Mouse (Mus musculus) MEL (cell line): ENCODE data around the gene Gm47429. TPM values are rescaled to one million over a fixed set of nuclear protein-coding genes. Genes with fewer than 3 reads are reported as not detected.
"Not testable (repeated sequence)": the region's sequence is repeated elsewhere in the genome, so short reads cannot be mapped to it uniquely, and the experiment has no call there.

ENCODE experiments used
- DNase-seq: peaks from one replicate; pipeline ENCODE4 v3.0.0; 2011; ENCODE audit warnings: low read depth, low spot score
- H3K27ac ChIP-seq: 2 replicates; pipeline ENCODE4 v1.5.1; 2012; ENCODE audit warnings: low read depth, mild to moderate bottlenecking, control low read depth, low read length, moderate library complexity; ENCODE audit not compliant: control insufficient read depth
- H3K27me3 ChIP-seq, 2 experiments: fragments of 150-350 bp in 1 of 2; sonication (generic) in 1 of 2; 2 replicates each; pipeline ENCODE4 v1.6.1; 2012; ENCODE audit warnings: low read length in 2 of 2, mild to moderate bottlenecking in 2 of 2, improper control_type of control experiment in 1 of 2, moderate library complexity in 1 of 2; ENCODE audit not compliant: insufficient read depth in 2 of 2, control insufficient read depth in 1 of 2
- H3K36me3 ChIP-seq, 2 experiments: 2 replicates each; pipeline ENCODE4 v1.6.1; 2012 to 2014; ENCODE audit warnings: low read length in 2 of 2, improper control_type of control experiment in 1 of 2, inconsistent platforms in 1 of 2, mild to moderate bottlenecking in 1 of 2; ENCODE audit not compliant: insufficient read depth in 2 of 2, control insufficient read depth in 1 of 2
- H3K4me1 ChIP-seq, 2 experiments: fragments of 150-350 bp in 1 of 2; sonication (generic) in 1 of 2; 2 replicates each; pipeline ENCODE4 v1.6.1; 2012; ENCODE audit warnings: low read length in 2 of 2, improper control_type of control experiment in 1 of 2, mild to moderate bottlenecking in 1 of 2; ENCODE audit not compliant: insufficient read depth in 2 of 2, control insufficient read depth in 1 of 2
- H3K4me3 ChIP-seq, 2 experiments: fragments of 150-350 bp in 1 of 2; sonication (generic) in 1 of 2; 2 replicates each; pipeline ENCODE4 v1.5.1; 2012; ENCODE audit warnings: low read depth in 2 of 2, low read length in 2 of 2, mild to moderate bottlenecking in 2 of 2, moderate library complexity in 2 of 2, control low read depth in 1 of 2, improper control_type of control experiment in 1 of 2; ENCODE audit not compliant: control insufficient read depth in 1 of 2, insufficient read depth in 1 of 2
- H3K79me2 ChIP-seq: 2 replicates; pipeline ENCODE4 v1.6.1; 2012; ENCODE audit warnings: mild to moderate bottlenecking, low read length, moderate library complexity; ENCODE audit not compliant: control insufficient read depth, poor library complexity, insufficient read depth
- H3K9ac ChIP-seq: 2 replicates; pipeline ENCODE4 v1.6.1; 2012; ENCODE audit warnings: low read depth, mild to moderate bottlenecking, control low read depth, low read length, moderate library complexity; ENCODE audit not compliant: control insufficient read depth, poor library complexity, severe bottlenecking
- H3K9me3 ChIP-seq: fragments of 150-350 bp; sonication (generic); replicated peaks from 2 replicates; pipeline ENCODE4 v1.6.1; 2012; ENCODE audit warnings: mild to moderate bottlenecking, low read length, improper control_type of control experiment, moderate library complexity; ENCODE audit not compliant: insufficient read depth
- BHLHE40 ChIP-seq: IDR thresholded peaks from 2 replicates; pipeline ENCODE4 v1.6.1; 2012; ENCODE audit warnings: low read depth, mild to moderate bottlenecking, inconsistent platforms, low read length, improper control_type of control experiment, borderline replicate concordance
- CHD2 ChIP-seq: IDR thresholded peaks from 2 replicates; pipeline ENCODE4 v1.6.1; 2011; ENCODE audit warnings: low read length, improper control_type of control experiment
- E2F4 ChIP-seq: IDR thresholded peaks from 2 replicates; pipeline ENCODE4 v1.6.1; 2011; ENCODE audit warnings: low read depth, low read length, improper control_type of control experiment, borderline replicate concordance
- EP300 ChIP-seq, 2 experiments: IDR thresholded peaks; 2 replicates each; pipeline ENCODE4 v1.6.1; 2011; ENCODE audit warnings: improper control_type of control experiment in 2 of 2, low read length in 2 of 2, low read depth in 1 of 2, mild to moderate bottlenecking in 1 of 2
- HCFC1 ChIP-seq: IDR thresholded peaks from 2 replicates; pipeline ENCODE4 v1.6.1; 2012; ENCODE audit warnings: low read depth, mild to moderate bottlenecking, inconsistent platforms, low read length, improper control_type of control experiment, moderate library complexity
- MAFK ChIP-seq: IDR thresholded peaks from 2 replicates; pipeline ENCODE4 v1.6.1; 2011; ENCODE audit warnings: low read depth, mild to moderate bottlenecking, low read length, improper control_type of control experiment, borderline replicate concordance
- MXI1 ChIP-seq: IDR thresholded peaks from 2 replicates; pipeline ENCODE4 v1.6.1; 2011; ENCODE audit warnings: mild to moderate bottlenecking, low read depth, low read length, improper control_type of control experiment
- NELFE ChIP-seq: IDR thresholded peaks from 2 replicates; pipeline ENCODE4 v1.6.1; 2011; ENCODE audit warnings: low read depth, low read length, improper control_type of control experiment
- NRF1 ChIP-seq: IDR thresholded peaks from 2 replicates; pipeline ENCODE4 v1.6.1; 2014; ENCODE audit warnings: low read depth, mild to moderate bottlenecking, inconsistent platforms, low read length, improper control_type of control experiment, moderate library complexity; ENCODE audit not compliant: poor library complexity, insufficient read depth, severe bottlenecking
- POLR2AphosphoS5 ChIP-seq: IDR thresholded peaks from 2 replicates; pipeline ENCODE4 v1.6.1; 2012; ENCODE audit warnings: low read depth, borderline replicate concordance, mild to moderate bottlenecking, inconsistent platforms, low read length, moderate library complexity, mixed read lengths
- RAD21 ChIP-seq: IDR thresholded peaks from 2 replicates; pipeline ENCODE4 v1.6.1; 2011; ENCODE audit warnings: mild to moderate bottlenecking, low read depth, low read length, improper control_type of control experiment
- RCOR1 ChIP-seq: IDR thresholded peaks from 2 replicates; pipeline ENCODE4 v1.6.1; 2012; ENCODE audit warnings: low read depth, mild to moderate bottlenecking, inconsistent platforms, low read length, improper control_type of control experiment
- SIN3A ChIP-seq: IDR thresholded peaks from 2 replicates; pipeline ENCODE4 v1.6.1; 2012; ENCODE audit warnings: low read length, improper control_type of control experiment, inconsistent platforms
- TAL1 ChIP-seq: IDR thresholded peaks from 2 replicates; pipeline ENCODE4 v1.6.1; 2012; ENCODE audit warnings: mild to moderate bottlenecking, inconsistent platforms, low read length, moderate library complexity, mixed read lengths
- TBP ChIP-seq: IDR thresholded peaks from 2 replicates; pipeline ENCODE4 v1.8.0; 2011; ENCODE audit warnings: low read depth, low read length, improper control_type of control experiment
- TCF12 ChIP-seq: IDR thresholded peaks from 2 replicates; pipeline ENCODE4 v1.6.1; 2014; ENCODE audit warnings: low read depth, mild to moderate bottlenecking, inconsistent platforms, low read length, improper control_type of control experiment, moderate library complexity
- USF2 ChIP-seq, 2 experiments: IDR thresholded peaks; 2 replicates each; pipeline ENCODE4 v1.6.1; 2011 to 2012; ENCODE audit warnings: improper control_type of control experiment in 2 of 2, low read length in 2 of 2, borderline replicate concordance in 1 of 2, inconsistent platforms in 1 of 2, low read depth in 1 of 2, mild to moderate bottlenecking in 1 of 2; ENCODE audit not compliant: insufficient read depth in 1 of 2
- ZNF384 ChIP-seq: IDR thresholded peaks from 2 replicates; pipeline ENCODE4 v1.6.1; 2012; ENCODE audit warnings: low read depth, mild to moderate bottlenecking, inconsistent platforms, low read length, improper control_type of control experiment
- polyA plus RNA-seq, 2 experiments: library from polyadenylated mRNA; stranded (reverse) in 1 of 2; unstranded in 1 of 2; fragments of >175 nt in 1 of 2; fragments of >200 nt in 1 of 2; gene quantifications; 2 replicates each; pipeline versions ENCODE4 v1.2.1 to v1.2.4; 2012; ENCODE audit warnings: low replicate concordance in 2 of 2, low read depth in 1 of 2; ENCODE audit not compliant: insufficient read length in 2 of 2, insufficient read depth in 1 of 2, missing spikeins in 1 of 2
- total RNA-seq: library from RNA; depleted of rRNA; stranded (reverse); fragments of 300-350 nt; gene quantifications from 2 replicates; pipeline ENCODE4 v1.2.3, GENCODE M21; 2012

The Gm47429 gene
- total and polyA plus RNA-seq, 3 experiments: not detected

GRCm38 (mm10) chr13:50464621-50465562 is 21.2 kb upstream of the Gm47429 start:
- no peak overlapping the region for H3K9ac ChIP-seq
- no peak for DNase-seq
- no peak overlapping the region for H3K27ac ChIP-seq
- no peaks in the 10 kb centered on the region for H3K79me2 ChIP-seq
- no peaks in the 10 kb centered on the region for H3K27me3 ChIP-seq
- no peak overlapping the region for H3K4me3 ChIP-seq
- TF ChIP-seq POLR2AphosphoS5 (no peak), RCOR1 (no peak), TCF12 (no peak), NRF1 (no peak), MAFK (no peak), EP300 (IDR thresholded peaks at IDR 0.05; ENCODE audit: low read depth in 1 of 2, low read length in 2 of 2) (no peak), RAD21 (no peak), TBP (no peak), SIN3A (no peak), TAL1 (no peak), HCFC1 (no peak), NELFE (no peak), E2F4 (no peak), CHD2 (no peak), BHLHE40 (no peak), MXI1 (no peak), USF2 (IDR thresholded peaks at IDR 0.05; ENCODE audit: borderline replicate concordance in 1 of 2, insufficient read depth in 1 of 2, low read depth in 1 of 2, low read length in 2 of 2) (no peak), ZNF384 (no peak)
- no peaks in the 10 kb centered on the region for H3K4me1 ChIP-seq
- H3K9me3 ChIP-seq: no peaks in the 10 kb centered on the region
- no peaks in the 10 kb centered on the region for H3K36me3 ChIP-seq

DNA sequence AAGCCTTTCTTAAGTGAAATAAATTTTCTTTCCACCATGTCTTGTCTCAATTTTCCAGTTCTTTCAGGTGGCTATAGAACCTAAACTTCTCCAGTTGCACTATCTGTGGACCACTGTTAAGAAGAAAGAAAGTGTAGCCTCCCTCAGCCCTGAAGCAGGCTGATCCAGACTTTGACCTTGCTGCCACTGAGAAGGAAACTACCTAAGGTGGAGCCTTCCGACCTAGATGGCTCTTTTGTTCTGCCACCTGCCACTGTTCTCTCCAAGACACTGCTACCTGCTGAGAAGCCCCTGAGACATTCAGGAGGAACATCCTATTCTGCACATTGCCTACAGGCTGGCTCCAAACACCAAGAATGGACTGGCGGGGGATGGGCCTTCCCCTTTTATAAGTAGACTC is 16.7 kb upstream of the Gm47429 start:
- not testable (repeated sequence) for DNase-seq, H3K27ac ChIP-seq, H3K4me1 ChIP-seq, H3K36me3 ChIP-seq, H3K9ac ChIP-seq, H3K4me3 ChIP-seq, H3K9me3 ChIP-seq, H3K27me3 ChIP-seq, H3K79me2 ChIP-seq
